Mouse (Mus musculus) cerebellum, postnatal 25 days (tissue): ENCODE measurements around the gene Nfix.
A peak's percentile ranks its signal among the peaks of the same experiment; 100 is the strongest.

Experiments
- DNase-seq, 2 experiments: peaks; one replicate each; pipeline ENCODE4 v3.0.0; 2021; ENCODE audit warnings: mixed read lengths in 2 of 2

The Nfix gene

GRCm38 (mm10) chr8:84733959-84734358 lies 66.2 kb downstream of the Nfix start:
- no peak for DNase-seq

- no peak for DNase-seq
Measured at GRCm38 (mm10) chr8:84732996-84733395, 67.1 kb downstream of the Nfix start.

- no peak for DNase-seq
Measured at GRCm38 (mm10) chr8:84732545-84732944, 67.6 kb downstream of the Nfix start.

GRCm38 (mm10) chr8:84731371-84732177 lies 68.6 kb downstream of the Nfix start:
- DNase-seq: peak in 1 of 2 experiments; percentile 63

GRCm38 (mm10) chr8:84730541-84731370 lies 69.4 kb downstream of the Nfix start:
- peak; percentile 59 to 60 for DNase-seq

GRCm38 (mm10) chr8:84729921-84730362 lies 70.2 kb downstream of the Nfix start:
- peak; percentile 81 to 83 for DNase-seq

- DNase-seq: peak in 1 of 2 experiments; percentile 45
Measured at GRCm38 (mm10) chr8:84728474-84728873, 71.7 kb downstream of the Nfix start.

GRCm38 (mm10) chr8:84725941-84726259 lies 74.2 kb downstream of the Nfix start:
- DNase-seq: peak; percentile 55 to 63

- no peak for DNase-seq
Measured at GRCm38 (mm10) chr8:84725246-84725940, 74.8 kb downstream of the Nfix start.

GRCm38 (mm10) chr8:84724683-84725082 lies 75.5 kb downstream of the Nfix start:
- DNase-seq: no peak

- peak in 1 of 2 experiments; percentile 66 for DNase-seq
Measured at GRCm38 (mm10) chr8:84723571-84723900, 76.6 kb downstream of the Nfix start.

GRCm38 (mm10) chr8:84722850-84723570 lies 77.1 kb downstream of the Nfix start, which contains the start of gene G430095P16Rik:
TSS of gene G430095P16Rik (plus strand) at chr8:84723007.
- DNase-seq: peak; percentile 72 to 75

- DNase-seq: no peak
Measured at GRCm38 (mm10) chr8:84722530-84722849, 77.7 kb downstream of the Nfix start.

- peak; percentile 63 to 68 for DNase-seq
Measured at GRCm38 (mm10) chr8:84718959-84719690, 81.0 kb downstream of the Nfix start.

GRCm38 (mm10) chr8:84718476-84718875 lies 81.7 kb downstream of the Nfix start:
- DNase-seq: no peak

GRCm38 (mm10) chr8:84716790-84717189 lies 83.4 kb downstream of the Nfix start:
- DNase-seq: no peak

GRCm38 (mm10) chr8:84715893-84716468 lies 84.2 kb downstream of the Nfix start:
- DNase-seq: no peak

- DNase-seq: no peak
Measured at GRCm38 (mm10) chr8:84714161-84714560, 86.0 kb downstream of the Nfix start.

GRCm38 (mm10) chr8:84713381-84713780 lies 86.8 kb downstream of the Nfix start:
- no peak for DNase-seq

GRCm38 (mm10) chr8:84712759-84713120 lies 87.4 kb downstream of the Nfix start:
- DNase-seq: no peak

GRCm38 (mm10) chr8:84711933-84712758 lies 88.0 kb downstream of the Nfix start:
- DNase-seq: no peak
